Mouse (Mus musculus) ES-E14 (cell line): Measurements from ENCODE around the gene Atp7b.

ENCODE experiments used
- CHD2 ChIP-seq: IDR thresholded peaks from 2 replicates; pipeline ENCODE4 v1.6.1; 2014; ENCODE audit warnings: mild to moderate bottlenecking, low read depth, low read length, inconsistent platforms
- MAFK ChIP-seq: IDR thresholded peaks from 2 replicates; pipeline ENCODE4 v1.6.1; 2014; ENCODE audit warnings: mild to moderate bottlenecking, low read depth, low read length, inconsistent platforms; ENCODE audit not compliant: insufficient read depth
- ZC3H11A ChIP-seq: IDR thresholded peaks from 2 replicates; pipeline ENCODE4 v1.6.1; 2012; ENCODE audit warnings: low read depth, mild to moderate bottlenecking, inconsistent platforms, low read length, borderline replicate concordance

DNA sequence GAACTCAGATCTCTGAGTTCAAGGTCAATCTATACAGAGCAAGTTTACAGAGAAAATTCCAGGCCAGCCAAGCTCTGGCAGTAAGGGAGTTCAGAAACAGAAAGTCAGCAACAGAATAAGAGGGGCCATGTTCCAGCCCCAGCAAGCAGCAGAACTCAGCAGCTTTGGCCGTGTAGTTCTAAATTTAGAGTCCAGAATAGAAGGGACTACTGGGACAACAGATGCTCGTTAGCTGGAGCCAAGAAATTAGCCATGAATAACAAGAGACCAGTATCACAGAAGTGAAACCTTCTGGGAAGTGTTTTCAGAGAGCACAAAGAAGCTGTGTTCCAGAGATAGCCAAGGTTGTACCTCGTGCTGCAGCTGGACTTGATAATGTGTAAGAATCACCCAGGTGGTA lies 50.7 kb downstream of the Atp7b start:
- TF ChIP-seq CHD2 (no peak), ZC3H11A (no peak), MAFK (no peak)
